Mouse (Mus musculus) CH12.LX (cell line): Measurements from ENCODE around the gene Rsrp1.

ENCODE experiments used
- CTCF ChIP-seq, 2 experiments: IDR thresholded peaks in 1 of 2; conservative IDR thresholded peaks in 1 of 2; 2 replicates each; pipeline ENCODE4 v1.5.1; 2011 to 2012; ENCODE audit warnings: low read depth in 2 of 2, low read length in 2 of 2, improper control_type of control experiment in 1 of 2, inconsistent platforms in 1 of 2, mild to moderate bottlenecking in 1 of 2, moderate library complexity in 1 of 2
- EP300 ChIP-seq: IDR thresholded peaks from 2 replicates; pipeline ENCODE4 v1.6.1; 2011; ENCODE audit warnings: low read length, improper control_type of control experiment
- NRF1 ChIP-seq: IDR thresholded peaks from 2 replicates; pipeline ENCODE4 v1.6.1; 2014; ENCODE audit warnings: low read depth, mild to moderate bottlenecking, inconsistent platforms, low read length, improper control_type of control experiment, moderate library complexity
- POLR2A ChIP-seq: IDR thresholded peaks from 2 replicates; pipeline ENCODE4 v1.6.1; 2011; ENCODE audit warnings: low read depth, mild to moderate bottlenecking, improper control_type of control experiment, low read length
- POLR2AphosphoS2 ChIP-seq: IDR thresholded peaks from 2 replicates; pipeline ENCODE4 v1.6.1; 2011; ENCODE audit warnings: low read depth, low read length, improper control_type of control experiment
- ZNF384 ChIP-seq: IDR thresholded peaks from 2 replicates; pipeline ENCODE4 v1.6.1; 2012; ENCODE audit warnings: low read depth, low read length, improper control_type of control experiment, inconsistent platforms

- no peak for TF ChIP-seq POLR2A
- TF ChIP-seq CTCF (conservative IDR thresholded peaks at IDR 0.05 in 1 of 2, IDR thresholded peaks at IDR 0.05 in 1 of 2; ENCODE audit: low read depth in 2 of 2, low read length in 2 of 2) = no peak
- TF ChIP-seq NRF1 = no peak
- TF ChIP-seq ZNF384 = no peak
- no peak for TF ChIP-seq EP300
- TF ChIP-seq POLR2AphosphoS2 = no peak
Observed at GRCm38 (mm10) chr4:134968605-134968976, 45.2 kb downstream of the Rsrp1 start.
